Mouse (Mus musculus) lung, embryonic 16.5 days (tissue): Measurements from ENCODE around the gene Gm11733. TPM values are rescaled to one million over a fixed set of nuclear protein-coding genes. Genes with fewer than 3 reads are reported as not detected.

Experiments used
- ATAC-seq: fragments of 200-750 bp; cut with Nextera tagmentation; 2 replicates; pipeline ENCODE4 v1.8.0; 2017; ENCODE audit warnings: low read depth, mild to moderate bottlenecking, moderate library complexity
- H3K27ac ChIP-seq: fragments of 300-500 bp; sonication (generic); 2 replicates; pipeline ENCODE4 v1.5.1; 2014; ENCODE audit warnings: mild to moderate bottlenecking, control low read depth, low read length
- H3K27me3 ChIP-seq: fragments of 300-500 bp; sonication (generic); 2 replicates; pipeline ENCODE4 v1.6.1; 2014; ENCODE audit warnings: low read depth, low read length, mixed read lengths; ENCODE audit not compliant: control insufficient read depth, insufficient read depth
- H3K36me3 ChIP-seq: fragments of 300-500 bp; sonication (generic); 2 replicates; pipeline ENCODE4 v1.6.1; 2014; ENCODE audit warnings: low read length; ENCODE audit not compliant: control insufficient read depth, insufficient read depth
- H3K4me1 ChIP-seq: fragments of 300-500 bp; sonication (generic); replicated peaks from 2 replicates; pipeline ENCODE4 v1.6.1; 2014; ENCODE audit warnings: low read length, mixed read lengths; ENCODE audit not compliant: control insufficient read depth, insufficient read depth
- H3K4me2 ChIP-seq: fragments of 300-500 bp; sonication (generic); 2 replicates; pipeline ENCODE4 v1.6.1; 2014; ENCODE audit warnings: low read depth, low read length, control low read depth
- H3K4me3 ChIP-seq: fragments of 300-500 bp; sonication (generic); 2 replicates; pipeline ENCODE4 v1.5.1; 2014; ENCODE audit warnings: mild to moderate bottlenecking, low read length, control low read depth
- H3K9ac ChIP-seq: fragments of 300-500 bp; sonication (generic); 2 replicates; pipeline ENCODE4 v1.6.1; 2014; ENCODE audit warnings: low read length, control low read depth
- H3K9me3 ChIP-seq: fragments of 300-500 bp; sonication (generic); 2 replicates; pipeline ENCODE4 v1.6.1; 2016; ENCODE audit warnings: low read length; ENCODE audit not compliant: control insufficient read depth
- WGBS: fragments of 180-500 bp; shearing (Covaris S2); extraction: QIAGEN DNeasy Blood & Tissue Kit; methylation state at CpG from one replicate; pipeline ENCODE4 v1.1.7; 2014; 5-methylcytosine and 5-hydroxymethylcytosine counted together
- polyA plus RNA-seq: library from polyadenylated mRNA; unstranded; fragments of >200 nt; fragmentation: Nextera tagmentation; extraction: Ambion mirVana; gene quantifications from 2 replicates; pipeline ENCODE4 v1.2.1, GENCODE M21; 2015

The Gm11733 gene
- polyA plus RNA-seq, 1 experiment from 2014 or later, result not detected

GRCm38 (mm10) chr11:117475204-117475603, 9.0 kb upstream of the Gm11733 start:
- no peaks in the 10 kb centered on the region for H3K27me3 ChIP-seq
- no peak overlapping the region for H3K9ac ChIP-seq
- H3K36me3 ChIP-seq, result no peaks in the 10 kb centered on the region
- H3K4me1 ChIP-seq, result peaks cover 11% of the 10 kb centered on the region; the same call in 1 of the 2 replicates
- H3K4me2 ChIP-seq, result no peak overlapping the region
- no peak overlapping the region for H3K4me3 ChIP-seq
- no peak overlapping the region for H3K27ac ChIP-seq
- 100% methylated on average over 2 of the region's 2 CpGs for WGBS
- no peak for ATAC-seq
- H3K9me3 ChIP-seq, result no peaks in the 10 kb centered on the region; the same call in 1 of the 2 replicates

GRCm38 (mm10) chr11:117475669-117476068, 8.5 kb upstream of the Gm11733 start:
- Histone ChIP-seq H3K4me2 (peak overlapping the region; percentile 35; the same call in 1 of the 2 replicates), H3K4me3 (peak overlapping the region; percentile 18), H3K9me3 (no peaks in the 10 kb centered on the region; the same call in 1 of the 2 replicates), H3K36me3 (no peaks in the 10 kb centered on the region), H3K27ac (no peak overlapping the region), H3K4me1 (peaks cover 11% of the 10 kb centered on the region; the same call in 1 of the 2 replicates), H3K9ac (peak overlapping the region; percentile 32; the same call in 1 of the 2 replicates), H3K27me3 (no peaks in the 10 kb centered on the region)
- ATAC-seq, result peak; percentile 84
- WGBS, result 25% methylated on average over 10 of the region's 10 CpGs

- 77% methylated on average over 5 of the region's 5 CpGs for WGBS
- H3K27ac ChIP-seq, result no peak overlapping the region
- no peaks in the 10 kb centered on the region for H3K27me3 ChIP-seq
- H3K36me3 ChIP-seq, result no peaks in the 10 kb centered on the region
- H3K4me3 ChIP-seq, result no peak overlapping the region
- H3K4me1 ChIP-seq, result peaks cover 11% of the 10 kb centered on the region; the same call in 1 of the 2 replicates
- no peaks in the 10 kb centered on the region; the same call in 1 of the 2 replicates for H3K9me3 ChIP-seq
- no peak overlapping the region for H3K9ac ChIP-seq
- no peak for ATAC-seq
- no peak overlapping the region for H3K4me2 ChIP-seq
Observed at GRCm38 (mm10) chr11:117476554-117477107, 7.5 kb upstream of the Gm11733 start.

- 72% methylated on average over 10 of the region's 10 CpGs for WGBS
- no peak overlapping the region for H3K4me2 ChIP-seq
- ATAC-seq, result no peak
- no peaks in the 10 kb centered on the region for H3K36me3 ChIP-seq
- H3K9ac ChIP-seq, result no peak overlapping the region
- peaks cover 18% of the 10 kb centered on the region for H3K4me1 ChIP-seq
- H3K4me3 ChIP-seq, result no peak overlapping the region
- no peak overlapping the region for H3K27ac ChIP-seq
- H3K9me3 ChIP-seq, result no peaks in the 10 kb centered on the region; the same call in 1 of the 2 replicates
- H3K27me3 ChIP-seq, result no peaks in the 10 kb centered on the region
Observed at GRCm38 (mm10) chr11:117478271-117479006, 5.7 kb upstream of the Gm11733 start.

- Histone ChIP-seq H3K4me2 (no peak overlapping the region), H3K27me3 (no peaks in the 10 kb centered on the region), H3K36me3 (no peaks in the 10 kb centered on the region), H3K9me3 (no peaks in the 10 kb centered on the region; the same call in 1 of the 2 replicates), H3K9ac (no peak overlapping the region), H3K27ac (peak overlapping the region; percentile 8; the same call in 1 of the 2 replicates), H3K4me1 (peaks cover 21% of the 10 kb centered on the region), H3K4me3 (no peak overlapping the region)
- WGBS, result 20% methylated on average over 13 of the region's 13 CpGs
- ATAC-seq, result no peak
Observed at GRCm38 (mm10) chr11:117479007-117479719, 5.0 kb upstream of the Gm11733 start.

GRCm38 (mm10) chr11:117479746-117480145, 4.4 kb upstream of the Gm11733 start:
- H3K27me3 ChIP-seq, result no peaks in the 10 kb centered on the region
- H3K4me1 ChIP-seq, result peaks cover 21% of the 10 kb centered on the region
- no peak for ATAC-seq
- H3K9ac ChIP-seq, result no peak overlapping the region
- H3K4me2 ChIP-seq, result no peak overlapping the region
- no peaks in the 10 kb centered on the region for H3K36me3 ChIP-seq
- no peaks in the 10 kb centered on the region; the same call in 1 of the 2 replicates for H3K9me3 ChIP-seq
- WGBS, result 55% methylated on average over 12 of the region's 12 CpGs
- H3K4me3 ChIP-seq, result no peak overlapping the region
- H3K27ac ChIP-seq, result peak overlapping the region; percentile 8; the same call in 1 of the 2 replicates

GRCm38 (mm10) chr11:117482300-117482676, 1.9 kb upstream of the Gm11733 start:
- no peaks in the 10 kb centered on the region; the same call in 1 of the 2 replicates for H3K9me3 ChIP-seq
- H3K27ac ChIP-seq, result 0 out of 2 replicates have a peak overlapping the region, but pooled peaks have one; percentile 10
- H3K4me2 ChIP-seq, result peak overlapping the region; percentile 71
- H3K36me3 ChIP-seq, result no peaks in the 10 kb centered on the region
- no peaks in the 10 kb centered on the region for H3K27me3 ChIP-seq
- 4% methylated on average over 11 of the region's 11 CpGs for WGBS
- H3K4me1 ChIP-seq, result peaks cover 19% of the 10 kb centered on the region
- no peak for ATAC-seq
- H3K4me3 ChIP-seq, result peak overlapping the region; percentile 35
- no peak overlapping the region for H3K9ac ChIP-seq

- Histone ChIP-seq H3K27ac (peak overlapping the region; percentile 74), H3K27me3 (no peaks in the 10 kb centered on the region), H3K9ac (peak overlapping the region; percentile 65), H3K4me2 (peak overlapping the region; percentile 71), H3K36me3 (no peaks in the 10 kb centered on the region), H3K4me3 (peak overlapping the region; percentile 35), H3K4me1 (peaks cover 19% of the 10 kb centered on the region), H3K9me3 (no peaks in the 10 kb centered on the region)
- WGBS, result under 1% methylated on average over 25 of the region's 26 CpGs
- ATAC-seq, result peak; percentile 78
Observed at GRCm38 (mm10) chr11:117482677-117483511, 1.3 kb upstream of the Gm11733 start.
